Mouse (Mus musculus): ENCODE data around the gene Ncoa4.

DNA sequence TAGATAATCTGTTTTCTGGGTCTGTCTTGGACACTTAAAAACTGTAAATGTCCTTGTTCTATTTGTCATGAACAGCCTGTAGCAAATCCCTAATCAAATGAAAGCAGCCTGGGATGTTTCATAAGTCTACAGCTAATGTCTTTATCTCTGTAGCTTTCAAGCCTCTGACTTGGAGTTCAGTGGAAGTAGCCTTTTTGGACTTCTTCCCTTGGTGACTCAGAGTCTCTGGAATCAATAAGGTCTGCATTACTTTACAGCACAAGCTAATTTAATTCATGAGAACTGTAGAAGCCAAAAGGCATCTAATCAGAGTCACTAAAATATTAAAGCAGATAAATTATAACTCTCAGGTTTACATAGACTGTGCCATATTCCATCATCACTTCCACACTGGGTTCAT lies 66.9 kb downstream of the Ncoa4 start:
- TF ChIP-seq POLR2A (IDR thresholded peaks at IDR 0.05; ENCODE audit: control insufficient read depth, low read depth, low read length) (no peak), CTCF (IDR thresholded peaks at IDR 0.05; ENCODE audit: control insufficient read depth, insufficient read depth, insufficient replicate concordance, low read depth, low read length) (no peak)

Data from testis, adult 2 months (tissue).